Mouse (Mus musculus) erythroid progenitor cell, adult 5-6 weeks (primary cell): ENCODE results near the gene Mzf1. TPM values are rescaled to one million over a fixed set of nuclear protein-coding genes. Genes with fewer than 3 reads are reported as not detected.
"Not testable (repeated sequence)": the region's sequence is repeated elsewhere in the genome, so short reads cannot be mapped to it uniquely, and the experiment has no call there.

ENCODE experiments used
- ATAC-seq: replicated peaks from 2 replicates; pipeline ENCODE4 v1.8.0; 2016; ENCODE audit warnings: moderate number of reproducible peaks, mild to moderate bottlenecking, moderate TSS enrichment, inconsistent platforms; ENCODE audit not compliant: poor library complexity, low FRiP score, severe bottlenecking
- total RNA-seq, 2 experiments: library from RNA; stranded (forward) in 1 of 2; stranded (reverse) in 1 of 2; fragments of 150-400 nt in 1 of 2; fragments of 186-747, 209-891 nt in 1 of 2; gene quantifications; 2 replicates each; pipeline versions ENCODE4 v1.2.3 to v1.2.4; 2015 to 2017; ENCODE audit warnings: low replicate concordance in 2 of 2

Mzf1 gene
- total RNA-seq (2015; ENCODE audit: low replicate concordance) (not detected in 2 replicates), total RNA-seq (2017; ENCODE audit: low replicate concordance) (not detected in 2 replicates)

GRCm38 (mm10) chr7:13054287-13055010, at the start of gene Mzf1:
Gene Mzf1 (minus strand): TSS chr7:13054764.
- peak; percentile 94 for ATAC-seq

DNA sequence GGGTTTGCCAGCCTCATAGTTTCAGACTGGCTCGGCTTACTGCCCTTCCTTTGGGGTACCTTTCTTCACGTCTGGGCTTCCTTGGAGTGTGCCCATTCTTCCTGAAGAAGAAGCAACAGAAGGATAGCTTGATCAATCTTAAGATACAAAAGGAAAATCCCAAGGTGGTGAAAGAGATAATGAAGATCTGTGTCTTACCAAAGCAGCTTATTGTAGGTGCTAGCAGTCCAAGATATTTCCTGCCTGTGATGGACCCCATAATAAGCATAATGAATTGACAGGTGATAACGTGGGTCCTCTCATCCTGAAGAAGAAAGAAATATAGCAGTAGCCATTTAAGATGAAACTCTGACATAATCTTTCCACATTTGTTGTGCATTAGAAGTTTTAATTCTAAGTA, 40.5 kb upstream of the Mzf1 start, which contains the start of gene Vmn1r85:
Gene Vmn1r85, minus strand, starts transcription at position 101 of the 400 bp plus-strand sequence.
- no peak for ATAC-seq

- ATAC-seq, result no peak
These were observed 17.7 kb upstream of the Mzf1 start for GRCm38 (mm10) chr7:13072293-13072692.

DNA sequence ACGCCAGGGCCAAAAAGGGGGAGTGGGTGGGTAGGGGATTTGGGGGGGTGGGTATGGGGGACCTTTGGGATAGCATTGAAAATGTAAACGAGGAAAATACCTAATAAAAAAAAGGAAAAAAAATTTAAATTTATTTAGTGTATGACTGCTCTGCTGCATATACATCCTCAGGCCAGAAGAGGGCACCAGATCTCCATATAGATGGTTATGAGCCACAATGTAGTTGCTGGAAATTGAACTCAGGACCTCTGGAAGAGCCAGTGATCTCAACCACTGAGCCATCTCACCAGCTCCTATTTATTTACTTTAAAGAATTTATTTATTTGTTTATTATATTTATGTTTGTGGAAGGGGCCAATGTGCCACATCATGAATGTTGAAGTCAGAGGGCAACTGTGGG, 8.8 kb upstream of the Mzf1 start:
- ATAC-seq, result not testable (repeated sequence)

DNA sequence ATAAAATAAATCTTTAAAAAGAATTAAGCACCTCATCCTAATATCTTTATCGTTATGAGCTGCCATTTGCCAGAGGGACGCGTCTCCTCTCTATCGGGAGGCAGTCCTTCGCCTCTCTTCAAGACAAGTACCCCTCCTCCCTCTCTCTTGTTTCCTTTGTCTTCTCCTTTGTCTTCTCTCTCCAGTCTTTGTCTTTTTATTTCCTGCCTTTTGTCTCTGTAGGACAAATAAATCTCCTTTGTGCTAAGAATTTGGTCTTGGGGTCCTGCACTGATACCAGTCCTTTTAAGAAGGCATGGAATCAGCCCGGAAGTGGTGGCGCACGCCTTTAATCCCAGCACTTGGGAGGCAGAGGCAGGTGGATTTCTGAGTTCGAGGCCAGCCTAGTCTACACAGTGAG, 5.0 kb upstream of the Mzf1 start:
- ATAC-seq, result no peak

DNA sequence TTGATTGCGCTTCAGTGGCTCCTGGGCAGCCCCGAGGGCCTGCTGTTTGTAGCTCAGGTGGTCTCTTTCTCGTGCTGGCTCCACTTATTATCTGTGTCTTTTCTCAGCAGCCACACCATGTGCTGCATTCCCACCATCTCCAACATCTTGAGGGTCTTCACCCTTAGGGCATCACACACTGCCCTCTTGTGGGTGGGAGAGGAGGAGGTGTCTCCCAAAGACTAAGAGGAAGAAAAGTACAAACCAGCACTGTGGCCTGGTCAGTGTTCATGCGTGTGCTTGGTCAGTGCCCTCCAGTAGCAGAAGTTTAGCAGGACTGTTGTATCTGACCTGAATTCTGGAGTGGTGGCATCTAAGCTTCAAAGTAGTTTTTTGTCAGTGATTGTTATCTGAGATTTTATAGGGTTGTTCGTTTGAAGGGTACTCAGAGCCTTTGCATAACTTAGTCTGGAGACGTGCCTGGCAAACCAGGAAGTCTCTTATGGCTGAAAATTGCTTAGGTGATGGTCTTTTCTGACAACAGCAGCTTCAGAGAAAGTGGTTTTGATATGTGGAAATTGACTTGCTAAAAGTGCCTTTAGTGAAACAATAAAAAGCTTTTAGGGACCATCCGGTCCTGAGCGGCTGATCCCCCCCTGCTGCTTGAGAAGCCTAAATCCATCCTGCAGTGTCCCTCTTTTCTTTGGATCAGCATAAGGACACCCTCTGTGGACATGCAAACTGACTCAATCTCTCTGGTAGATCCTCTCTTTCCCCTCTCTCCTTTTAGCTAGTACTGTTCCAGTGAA, 2.5 kb upstream of the Mzf1 start:
- ATAC-seq, result no peak

DNA sequence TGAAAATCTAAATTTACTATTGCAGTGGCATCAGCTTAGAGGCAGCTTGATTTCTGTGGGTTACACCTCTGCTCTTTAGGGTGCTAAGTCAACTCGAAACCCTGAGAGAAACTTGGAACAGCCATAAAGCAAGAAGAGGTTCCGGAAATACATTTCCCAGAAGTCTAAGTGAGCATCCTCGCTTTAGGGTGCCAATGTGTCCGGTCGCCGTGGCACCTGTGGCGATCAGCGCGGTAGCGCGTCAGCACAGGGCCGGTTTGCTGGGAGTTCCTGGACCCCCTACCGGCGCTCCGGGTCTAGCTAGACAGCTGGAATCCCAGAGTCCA, 640 bp downstream of the Mzf1 start:
- ATAC-seq, result no peak

- no peak for ATAC-seq
These were observed 1.1 kb downstream of the Mzf1 start for GRCm38 (mm10) chr7:13053501-13053900.

DNA sequence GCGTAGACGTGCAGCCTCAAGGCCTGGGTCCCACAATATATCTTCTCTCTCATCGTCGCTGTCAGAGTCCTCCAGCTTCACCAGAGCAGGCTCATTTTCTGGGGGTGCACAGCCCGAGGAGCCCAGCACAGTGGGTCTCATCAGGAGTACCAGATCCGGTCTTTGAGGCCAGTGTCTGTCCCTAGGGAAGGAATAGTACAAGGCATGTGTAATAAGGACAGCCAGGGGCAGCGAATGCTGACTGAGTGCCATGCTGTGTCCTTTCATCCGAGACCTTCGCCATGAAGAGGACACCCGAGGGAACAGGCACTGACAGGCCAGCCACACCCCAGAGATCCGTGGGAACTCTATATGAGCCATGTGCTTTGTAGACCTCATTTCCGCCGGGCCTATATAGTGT, 1.6 kb downstream of the Mzf1 start:
- no peak for ATAC-seq

DNA sequence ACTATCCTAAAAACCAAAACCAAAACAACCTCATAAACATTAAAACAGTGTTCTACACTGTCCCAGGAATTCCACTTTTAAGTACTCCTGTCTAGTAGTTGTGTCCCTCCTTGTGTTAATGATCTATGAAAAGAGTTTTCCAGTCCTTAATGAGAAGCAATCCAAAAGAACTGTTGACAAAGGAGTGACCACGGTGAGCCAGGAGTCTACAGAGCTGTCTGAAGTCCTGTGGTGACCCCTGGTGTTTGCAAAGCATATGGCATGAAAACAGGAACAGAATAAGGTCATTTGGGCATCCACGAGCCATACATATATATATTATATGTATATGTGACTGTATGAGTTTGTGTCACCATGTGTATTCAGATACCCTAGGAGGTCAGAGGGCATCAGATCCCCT, 8.5 kb downstream of the Mzf1 start:
- ATAC-seq, result peak; percentile 74

- ATAC-seq, result no peak
These were observed 10.3 kb downstream of the Mzf1 start for GRCm38 (mm10) chr7:13044254-13044625.

DNA sequence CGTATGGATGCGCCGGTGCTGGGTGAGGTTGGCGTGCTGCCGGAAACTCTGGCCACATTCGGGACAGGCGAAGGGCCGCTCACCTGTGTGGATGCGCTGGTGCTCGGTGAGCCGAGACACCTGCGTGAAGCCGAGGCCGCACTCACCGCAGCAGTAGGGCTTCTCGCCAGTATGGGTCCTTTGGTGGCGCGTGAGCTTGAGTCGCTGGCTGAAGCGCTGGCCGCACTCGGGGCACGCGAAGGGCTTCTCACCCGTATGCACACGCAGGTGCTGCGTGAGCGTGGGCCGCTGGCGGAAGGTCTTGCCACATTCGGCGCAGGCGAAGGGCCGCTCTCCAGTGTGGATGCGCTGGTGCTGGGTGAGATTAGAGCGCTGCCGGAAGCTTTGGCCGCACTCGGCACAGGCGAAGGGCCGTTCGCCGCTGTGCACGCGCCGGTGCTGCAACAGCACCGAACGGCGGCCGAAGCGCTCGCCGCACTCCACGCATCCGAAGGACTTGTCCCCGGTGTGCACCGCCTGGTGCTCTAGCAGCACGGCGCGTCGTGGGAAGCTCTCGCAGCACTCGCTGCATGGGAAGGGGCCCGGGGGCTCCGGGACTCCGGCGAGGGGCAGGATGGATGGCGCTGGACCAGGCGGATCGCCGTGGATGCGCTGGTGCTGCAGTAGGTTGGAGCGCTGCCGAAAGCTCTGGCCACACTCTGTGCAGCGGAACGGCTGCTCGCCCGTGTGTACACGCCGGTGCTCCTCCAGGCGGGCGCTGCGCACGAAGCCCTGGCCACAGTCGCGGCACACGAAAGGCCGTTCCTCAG, 10.9 kb downstream of the Mzf1 start:
- no peak for ATAC-seq

- ATAC-seq, result no peak
These were observed 11.5 kb downstream of the Mzf1 start for GRCm38 (mm10) chr7:13043120-13043444.

GRCm38 (mm10) chr7:13042511-13042910, 12.1 kb downstream of the Mzf1 start:
- ATAC-seq, result no peak

GRCm38 (mm10) chr7:13041256-13041655, 13.3 kb downstream of the Mzf1 start:
- ATAC-seq, result no peak

DNA sequence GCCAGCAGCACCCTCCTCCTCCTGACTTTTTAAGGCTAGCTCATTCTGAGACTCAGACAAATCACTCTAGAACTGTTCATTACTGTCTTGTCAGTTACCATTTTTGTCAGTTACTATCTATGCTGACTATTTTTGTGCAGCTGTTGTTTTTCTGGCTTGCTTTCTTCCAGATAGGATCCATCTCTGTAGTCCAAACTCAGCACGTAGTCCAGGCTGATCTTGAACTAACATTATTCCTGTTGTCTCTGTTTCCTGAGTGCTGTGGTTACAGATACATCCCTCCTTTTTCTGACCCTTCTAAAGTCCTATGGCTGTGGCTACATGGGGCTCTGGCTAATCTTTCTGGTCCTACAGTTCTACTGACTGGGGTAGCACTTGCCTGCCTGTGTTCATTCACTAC, 15.4 kb downstream of the Mzf1 start:
- no peak for ATAC-seq

GRCm38 (mm10) chr7:13038621-13039169, 15.9 kb downstream of the Mzf1 start:
- no peak for ATAC-seq

DNA sequence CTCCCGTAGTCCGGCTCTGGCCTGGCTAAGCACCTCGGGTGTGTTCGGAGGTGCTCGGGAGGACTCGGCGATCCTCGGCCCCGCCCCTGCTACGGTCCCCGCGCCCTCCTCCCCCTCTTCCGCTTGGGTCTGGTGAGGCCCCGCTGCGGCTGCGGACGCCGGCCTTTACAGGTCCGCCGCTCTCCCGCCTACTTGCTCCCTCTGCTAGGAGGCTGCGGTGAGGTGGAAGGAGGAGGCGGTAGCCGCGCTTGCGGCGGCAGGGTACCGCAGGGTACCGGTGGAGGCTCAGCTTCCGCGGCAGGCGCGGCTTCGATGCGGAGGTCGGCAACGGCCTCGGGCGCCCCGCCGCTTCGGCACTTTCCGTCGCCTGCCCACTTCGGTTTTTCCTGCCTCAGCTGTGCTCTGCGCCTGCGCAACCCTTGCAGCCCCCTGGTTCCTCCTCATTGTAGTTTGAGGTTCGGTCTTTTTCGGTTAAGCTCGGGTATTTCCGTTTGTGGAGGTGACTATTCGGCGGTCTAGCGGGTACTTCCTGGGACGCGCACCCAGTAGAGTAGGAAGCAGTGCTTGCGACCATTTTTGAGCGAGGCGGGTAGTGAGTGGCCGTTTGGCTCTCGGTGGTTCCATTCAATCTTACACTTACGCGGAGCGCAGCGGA, 16.5 kb downstream of the Mzf1 start, which contains the start of gene Ube2m:
Gene Ube2m, minus strand, starts transcription at position 375 of the 655 bp plus-strand sequence.
- ATAC-seq, result peak; percentile 79

GRCm38 (mm10) chr7:13037366-13037765, 17.2 kb downstream of the Mzf1 start:
- peak; percentile 31 for ATAC-seq

GRCm38 (mm10) chr7:13036806-13037205, 17.8 kb downstream of the Mzf1 start:
- no peak for ATAC-seq
